Mouse (Mus musculus) forebrain, embryonic 12.5 days (tissue): Measurements from ENCODE around the gene Osm. TPM values are rescaled to one million over a fixed set of nuclear protein-coding genes. Genes with fewer than 3 reads are reported as not detected.

Experiments
- ATAC-seq: fragments of 200-750 bp; cut with Nextera tagmentation; 2 replicates; pipeline ENCODE4 v1.8.0; 2017; ENCODE audit warnings: moderate TSS enrichment; ENCODE audit not compliant: low FRiP score
- H3K27ac ChIP-seq: fragments of 300-500 bp; sonication (generic); 2 replicates; pipeline ENCODE4 v1.5.1; 2016; ENCODE audit warnings: mild to moderate bottlenecking
- H3K27me3 ChIP-seq: fragments of 300-500 bp; sonication (generic); 2 replicates; pipeline ENCODE4 v1.6.1; 2016; ENCODE audit warnings: mild to moderate bottlenecking
- H3K36me3 ChIP-seq: fragments of 300-500 bp; sonication (generic); replicated peaks from 2 replicates; pipeline ENCODE4 v1.6.1; 2016; ENCODE audit warnings: mild to moderate bottlenecking
- H3K4me1 ChIP-seq: fragments of 300-500 bp; sonication (generic); 2 replicates; pipeline ENCODE4 v1.6.1; 2016
- H3K4me2 ChIP-seq: fragments of 300-500 bp; sonication (generic); 2 replicates; pipeline ENCODE4 v1.6.1; 2016; ENCODE audit warnings: mild to moderate bottlenecking, moderate library complexity
- H3K4me3 ChIP-seq: fragments of 300-500 bp; sonication (generic); replicated peaks from 2 replicates; pipeline ENCODE4 v1.5.1; 2016; ENCODE audit warnings: mild to moderate bottlenecking
- H3K9ac ChIP-seq: fragments of 300-500 bp; sonication (generic); 2 replicates; pipeline ENCODE4 v1.6.1; 2016; ENCODE audit warnings: mild to moderate bottlenecking
- H3K9me3 ChIP-seq: fragments of 300-500 bp; sonication (generic); 2 replicates; pipeline ENCODE4 v1.6.1; 2016
- WGBS: fragments of 180-500 bp; shearing (Covaris S2); methylation state at CpG from one replicate; pipeline ENCODE4 v1.1.7; 2016; 5-methylcytosine and 5-hydroxymethylcytosine counted together
- polyA plus RNA-seq: library from polyadenylated mRNA; unstranded; fragments of >200 nt; fragmentation: Nextera tagmentation; extraction: Ambion mirVana; gene quantifications from 2 replicates; pipeline ENCODE4 v1.2.1, GENCODE M21; 2016

The Osm gene
- polyA plus RNA-seq = not detected in 2 replicates

GRCm38 (mm10) chr11:4235665-4236545 is at the start of gene Osm:
Gene Osm (plus strand): TSS chr11:4236420.
- H3K4me2 ChIP-seq = no peak within 1 kb of the TSS
- no peaks in the 10 kb centered on the region for H3K36me3 ChIP-seq
- H3K9me3 ChIP-seq = no peaks in the 10 kb centered on the region
- H3K27me3 ChIP-seq = no peaks in the 10 kb centered on the region
- no peak for ATAC-seq
- H3K4me1 ChIP-seq = peaks cover 7% of the 10 kb centered on the region; the same call in 1 of the 2 replicates
- H3K27ac ChIP-seq = no peak within 1 kb of the TSS
- no peak within 1 kb of the TSS for H3K4me3 ChIP-seq
- WGBS = 74% methylated on average over 16 of the region's 16 CpGs
- H3K9ac ChIP-seq = no peak within 1 kb of the TSS

- Histone ChIP-seq H3K27ac (peak within 1 kb of the TSS; percentile 39; the same call in 1 of the 2 replicates), H3K9ac (peak within 1 kb of the TSS; percentile 87), H3K27me3 (no peaks in the 10 kb centered on the region), H3K36me3 (peaks cover 14% of the 10 kb centered on the region), H3K4me3 (peak within 1 kb of the TSS; percentile 82), H3K4me1 (peaks cover 17% of the 10 kb centered on the region), H3K4me2 (peak within 1 kb of the TSS; percentile 70), H3K9me3 (no peaks in the 10 kb centered on the region)
- peak; percentile 100 for ATAC-seq
- under 1% methylated on average over 71 of the region's 71 CpGs for WGBS
Observed at GRCm38 (mm10) chr11:4186486-4187317, 49.5 kb upstream of the Osm start, which contains the start of gene Tbc1d10a. Gene Tbc1d10a (plus strand): TSS chr11:4186789.

- 0 out of 2 replicates have a peak, but pooled peaks have one; percentile 8 for ATAC-seq
- 18% methylated on average over 9 of the region's 9 CpGs for WGBS
- peak overlapping the region; percentile 82 for H3K4me3 ChIP-seq
- H3K4me2 ChIP-seq = peak overlapping the region; percentile 70
- H3K27ac ChIP-seq = no peak overlapping the region
- H3K4me1 ChIP-seq = peaks cover 17% of the 10 kb centered on the region
- H3K9me3 ChIP-seq = no peaks in the 10 kb centered on the region
- no peaks in the 10 kb centered on the region for H3K27me3 ChIP-seq
- peak overlapping the region; percentile 87 for H3K9ac ChIP-seq
- peaks cover 10% of the 10 kb centered on the region for H3K36me3 ChIP-seq
Observed at GRCm38 (mm10) chr11:4187318-4187700, 48.9 kb upstream of the Osm start.

GRCm38 (mm10) chr11:4189182-4189581 is 47.0 kb upstream of the Osm start:
- ATAC-seq = no peak

GRCm38 (mm10) chr11:4190677-4191076 is 45.5 kb upstream of the Osm start:
- Histone ChIP-seq H3K9me3 (no peaks in the 10 kb centered on the region), H3K36me3 (no peaks in the 10 kb centered on the region), H3K4me3 (no peak overlapping the region), H3K27ac (no peak overlapping the region), H3K4me1 (peaks cover 17% of the 10 kb centered on the region), H3K9ac (no peak overlapping the region), H3K27me3 (no peaks in the 10 kb centered on the region), H3K4me2 (no peak overlapping the region)
- ATAC-seq = no peak
- WGBS = 51% methylated on average over 3 of the region's 3 CpGs

More at GRCm38 (mm10) chr11:4189182-4189581, 47.0 kb upstream of the Osm start:
- H3K36me3 ChIP-seq = no peaks in the 10 kb centered on the region
- H3K4me1 ChIP-seq = peaks cover 17% of the 10 kb centered on the region
- no peak overlapping the region for H3K27ac ChIP-seq
- H3K27me3 ChIP-seq = no peaks in the 10 kb centered on the region
- no peak overlapping the region for H3K9ac ChIP-seq
- no peak overlapping the region for H3K4me2 ChIP-seq
- H3K4me3 ChIP-seq = no peak overlapping the region
- no peaks in the 10 kb centered on the region for H3K9me3 ChIP-seq
- WGBS = 87% methylated on average over 6 of the region's 6 CpGs

GRCm38 (mm10) chr11:4192757-4193156 is 43.5 kb upstream of the Osm start:
- no peak overlapping the region for H3K9ac ChIP-seq
- H3K27ac ChIP-seq = no peak overlapping the region
- H3K4me1 ChIP-seq = peaks cover 8% of the 10 kb centered on the region
- H3K27me3 ChIP-seq = no peaks in the 10 kb centered on the region
- no peak overlapping the region for H3K4me3 ChIP-seq
- no peaks in the 10 kb centered on the region for H3K9me3 ChIP-seq
- H3K4me2 ChIP-seq = no peak overlapping the region
- 63% methylated on average over 3 of the region's 3 CpGs for WGBS
- no peaks in the 10 kb centered on the region for H3K36me3 ChIP-seq
- ATAC-seq = no peak

GRCm38 (mm10) chr11:4193420-4193819 is 42.8 kb upstream of the Osm start:
- no peak overlapping the region for H3K9ac ChIP-seq
- H3K4me2 ChIP-seq = no peak overlapping the region
- no peaks in the 10 kb centered on the region for H3K27me3 ChIP-seq
- no peaks in the 10 kb centered on the region for H3K9me3 ChIP-seq
- no peak for ATAC-seq
- no peaks in the 10 kb centered on the region for H3K36me3 ChIP-seq
- H3K4me3 ChIP-seq = no peak overlapping the region
- H3K27ac ChIP-seq = no peak overlapping the region
- 0 out of 2 replicates have a peak, but pooled peaks cover 2% of the 10 kb centered on the region for H3K4me1 ChIP-seq

- H3K4me2 ChIP-seq = no peak overlapping the region
- H3K4me1 ChIP-seq = no peaks in the 10 kb centered on the region
- no peaks in the 10 kb centered on the region for H3K36me3 ChIP-seq
- H3K4me3 ChIP-seq = no peak overlapping the region
- H3K27ac ChIP-seq = no peak overlapping the region
- H3K9ac ChIP-seq = no peak overlapping the region
- 88% methylated on average over 3 of the region's 3 CpGs for WGBS
- H3K27me3 ChIP-seq = no peaks in the 10 kb centered on the region
- H3K9me3 ChIP-seq = no peaks in the 10 kb centered on the region
- no peak for ATAC-seq
Observed at GRCm38 (mm10) chr11:4195597-4196031, 40.6 kb upstream of the Osm start.

- H3K9me3 ChIP-seq = no peaks in the 10 kb centered on the region
- no peak overlapping the region for H3K27ac ChIP-seq
- H3K4me2 ChIP-seq = no peak overlapping the region
- no peaks in the 10 kb centered on the region for H3K4me1 ChIP-seq
- no peak for ATAC-seq
- H3K27me3 ChIP-seq = no peaks in the 10 kb centered on the region
- 87% methylated on average over 8 of the region's 8 CpGs for WGBS
- H3K9ac ChIP-seq = no peak overlapping the region
- no peak overlapping the region for H3K4me3 ChIP-seq
- H3K36me3 ChIP-seq = no peaks in the 10 kb centered on the region
Observed at GRCm38 (mm10) chr11:4196636-4197035, 39.6 kb upstream of the Osm start.

- Histone ChIP-seq H3K27ac (no peak overlapping the region), H3K36me3 (no peaks in the 10 kb centered on the region), H3K9ac (no peak overlapping the region), H3K4me2 (no peak overlapping the region), H3K9me3 (no peaks in the 10 kb centered on the region), H3K4me3 (no peak overlapping the region), H3K27me3 (no peaks in the 10 kb centered on the region), H3K4me1 (no peaks in the 10 kb centered on the region)
- 75% methylated on average over 1 of the region's 1 CpGs for WGBS
- no peak for ATAC-seq
Observed at GRCm38 (mm10) chr11:4197691-4198090, 38.5 kb upstream of the Osm start.

- no peak for ATAC-seq
Observed at GRCm38 (mm10) chr11:4201981-4202700, 34.1 kb upstream of the Osm start.

More at GRCm38 (mm10) chr11:4201981-4202700, 34.1 kb upstream of the Osm start:
- Histone ChIP-seq H3K9ac (no peak overlapping the region), H3K4me3 (no peak overlapping the region), H3K27ac (no peak overlapping the region), H3K9me3 (no peaks in the 10 kb centered on the region), H3K27me3 (no peaks in the 10 kb centered on the region), H3K4me2 (no peak overlapping the region), H3K36me3 (peaks cover 12% of the 10 kb centered on the region; the same call in 1 of the 2 replicates), H3K4me1 (no peaks in the 10 kb centered on the region)
- WGBS = 83% methylated on average over 11 of the region's 11 CpGs
